Mouse (Mus musculus) small intestine, adult 2 months (tissue): Measurements from ENCODE around the gene Cdh22.

Experiments
- CTCF ChIP-seq: fragments of 200-500 bp; IDR thresholded peaks from 2 replicates; pipeline ENCODE4 v1.5.1; 2012; ENCODE audit warnings: low read depth, mild to moderate bottlenecking, control low read depth, inconsistent platforms, low read length, moderate library complexity, mixed read lengths; ENCODE audit not compliant: insufficient replicate concordance, insufficient read length; ENCODE audit errors: extremely low read depth
- POLR2A ChIP-seq: fragments of 200-500 bp; IDR thresholded peaks from 2 replicates; pipeline ENCODE4 v1.6.1; 2012; ENCODE audit warnings: low read depth, mild to moderate bottlenecking, control low read depth, inconsistent platforms, low read length, moderate library complexity

DNA sequence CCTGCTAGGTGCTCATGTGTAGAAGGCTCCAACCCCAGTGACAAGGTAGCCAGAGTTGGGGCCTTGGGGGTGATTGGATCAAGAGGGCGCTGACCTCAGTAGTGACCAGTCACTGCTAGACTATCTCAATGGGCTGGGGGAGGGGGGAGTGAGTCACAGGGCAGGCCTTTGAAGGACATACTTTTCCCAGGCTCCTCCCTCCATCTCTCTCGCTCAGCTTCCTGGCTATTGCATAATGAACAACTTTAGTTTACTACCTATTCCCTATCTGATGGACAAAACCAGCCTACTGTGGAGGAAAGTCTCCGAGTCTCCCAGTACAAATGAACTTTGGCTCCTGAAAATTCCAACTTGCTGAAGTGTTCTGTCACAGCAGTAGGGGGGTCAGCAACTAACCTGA lies 45.1 kb downstream of the Cdh22 start:
- TF ChIP-seq CTCF (no peak), POLR2A (no peak)
